Mouse (Mus musculus) kidney, postnatal 0 days (tissue): Measurements from ENCODE around the gene Bag3. TPM values are rescaled to one million over a fixed set of nuclear protein-coding genes. Genes with fewer than 3 reads are reported as not detected.
"Not testable (repeated sequence)": the region's sequence is repeated elsewhere in the genome, so short reads cannot be mapped to it uniquely, and the experiment has no call there.

ENCODE experiments used
- ATAC-seq: fragments of 200-750 bp; cut with Nextera tagmentation; replicated peaks from 2 replicates; pipeline ENCODE4 v1.8.0; 2017; ENCODE audit warnings: low read depth, moderate number of reproducible peaks, moderate TSS enrichment, moderate library complexity; ENCODE audit not compliant: low FRiP score
- DNase-seq: peaks from one replicate; pipeline ENCODE4 v3.0.0-alpha.2; 2016; ENCODE audit warnings: low spot score
- H3K27ac ChIP-seq: fragments of 300-500 bp; sonication (generic); 2 replicates; pipeline ENCODE4 v1.5.1; 2014; ENCODE audit warnings: mild to moderate bottlenecking
- H3K27me3 ChIP-seq: fragments of 300-500 bp; sonication (generic); 2 replicates; pipeline ENCODE4 v1.6.1; 2014; ENCODE audit warnings: low read length, mixed read lengths; ENCODE audit not compliant: insufficient read depth
- H3K36me3 ChIP-seq: fragments of 300-500 bp; sonication (generic); 2 replicates; pipeline ENCODE4 v1.6.1; 2014; ENCODE audit warnings: low read length, mixed read lengths; ENCODE audit not compliant: insufficient read depth
- H3K4me1 ChIP-seq: fragments of 300-500 bp; sonication (generic); replicated peaks from 2 replicates; pipeline ENCODE4 v1.6.1; 2014; ENCODE audit warnings: antibody characterized with exemption, low read length, mixed read lengths; ENCODE audit not compliant: insufficient read depth
- H3K4me2 ChIP-seq: fragments of 300-500 bp; sonication (generic); 2 replicates; pipeline ENCODE4 v1.6.1; 2014; ENCODE audit warnings: mild to moderate bottlenecking, low read length, moderate library complexity, mixed read lengths
- H3K4me3 ChIP-seq: fragments of 300-500 bp; sonication (generic); replicated peaks from 2 replicates; pipeline ENCODE4 v1.5.1; 2014; ENCODE audit warnings: low read depth, low read length
- H3K9ac ChIP-seq: fragments of 300-500 bp; sonication (generic); 2 replicates; pipeline ENCODE4 v1.6.1; 2014; ENCODE audit warnings: low read depth, low read length
- H3K9me3 ChIP-seq: fragments of 300-500 bp; sonication (generic); replicated peaks from 2 replicates; pipeline ENCODE4 v1.6.1; 2016; ENCODE audit warnings: low read length, inconsistent platforms, mixed read lengths
- CTCF ChIP-seq: IDR thresholded peaks from 2 replicates; pipeline ENCODE4 v1.5.1; 2016; ENCODE audit warnings: antibody characterized with exemption, low read depth, mild to moderate bottlenecking, moderate library complexity
- WGBS: fragments of 180-500 bp; shearing (Covaris S2); extraction: QIAGEN DNeasy Blood & Tissue Kit; methylation state at CpG from one replicate; pipeline ENCODE4 v1.1.7; 2014; 5-methylcytosine and 5-hydroxymethylcytosine counted together
- polyA plus RNA-seq: library from polyadenylated mRNA; unstranded; fragments of >200 nt; fragmentation: Nextera tagmentation; extraction: Ambion mirVana; gene quantifications from 2 replicates; pipeline ENCODE4 v1.2.1, GENCODE M21; 2015

Bag3 gene
- polyA plus RNA-seq, 1 experiment from 2014 or later = 15.1 TPM

GRCm38 (mm10) chr7:128569987-128570656 is 46.7 kb downstream of the Bag3 start:
- TF ChIP-seq CTCF = no peak
- Histone ChIP-seq H3K4me1 (no peaks in the 10 kb centered on the region), H3K9ac (no peak overlapping the region), H3K27me3 (no peaks in the 10 kb centered on the region), H3K4me2 (no peak overlapping the region), H3K9me3 (no peaks in the 10 kb centered on the region), H3K27ac (no peak overlapping the region), H3K4me3 (no peak overlapping the region), H3K36me3 (no peaks in the 10 kb centered on the region)
- no peak for ATAC-seq
- no peak for DNase-seq
- WGBS = 91% methylated on average over 8 of the region's 8 CpGs

GRCm38 (mm10) chr7:128570657-128571056 is 47.2 kb downstream of the Bag3 start:
- WGBS = 79% methylated on average over 7 of the region's 7 CpGs
- ATAC-seq, H3K9me3 ChIP-seq, H3K27ac ChIP-seq, H3K4me2 ChIP-seq, H3K36me3 ChIP-seq, DNase-seq, H3K27me3 ChIP-seq, H3K4me3 ChIP-seq, H3K9ac ChIP-seq, H3K4me1 ChIP-seq: not testable (repeated sequence)

- Histone ChIP-seq H3K4me2 (no peak overlapping the region), H3K9me3 (no peaks in the 10 kb centered on the region), H3K27me3 (no peaks in the 10 kb centered on the region), H3K36me3 (no peaks in the 10 kb centered on the region), H3K4me3 (no peak overlapping the region), H3K4me1 (no peaks in the 10 kb centered on the region), H3K27ac (no peak overlapping the region), H3K9ac (no peak overlapping the region)
- TF ChIP-seq CTCF = no peak
- ATAC-seq = no peak
- DNase-seq = no peak
- 61% methylated on average over 4 of the region's 4 CpGs for WGBS
These were observed 48.6 kb downstream of the Bag3 start for GRCm38 (mm10) chr7:128572030-128572429.

- ATAC-seq = no peak
These were observed 51.8 kb downstream of the Bag3 start for GRCm38 (mm10) chr7:128575211-128575610.

GRCm38 (mm10) chr7:128575794-128576193 is 52.4 kb downstream of the Bag3 start:
- no peak for ATAC-seq
- H3K4me3 ChIP-seq = no peak overlapping the region
- no peaks in the 10 kb centered on the region for H3K27me3 ChIP-seq
- H3K4me2 ChIP-seq = no peak overlapping the region
- H3K27ac ChIP-seq = no peak overlapping the region
- TF ChIP-seq CTCF = no peak
- H3K36me3 ChIP-seq = no peaks in the 10 kb centered on the region
- 41% methylated on average over 2 of the region's 2 CpGs for WGBS
- no peaks in the 10 kb centered on the region for H3K9me3 ChIP-seq
- no peaks in the 10 kb centered on the region for H3K4me1 ChIP-seq
- no peak for DNase-seq
- no peak overlapping the region for H3K9ac ChIP-seq

More at GRCm38 (mm10) chr7:128575211-128575610, 51.8 kb downstream of the Bag3 start:
- H3K27ac ChIP-seq = no peak overlapping the region
- no peaks in the 10 kb centered on the region for H3K4me1 ChIP-seq
- H3K27me3 ChIP-seq = no peaks in the 10 kb centered on the region
- DNase-seq = no peak
- no peak overlapping the region for H3K4me2 ChIP-seq
- H3K36me3 ChIP-seq = no peaks in the 10 kb centered on the region
- TF ChIP-seq CTCF = no peak
- H3K9me3 ChIP-seq = no peaks in the 10 kb centered on the region
- H3K9ac ChIP-seq = no peak overlapping the region
- 90% methylated on average over 5 of the region's 5 CpGs for WGBS
- no peak overlapping the region for H3K4me3 ChIP-seq

- WGBS = 23% methylated on average over 1 of the region's 1 CpGs
These were observed 54.2 kb downstream of the Bag3 start for GRCm38 (mm10) chr7:128577607-128578006.

More at GRCm38 (mm10) chr7:128577607-128578006, 54.2 kb downstream of the Bag3 start:
- Histone ChIP-seq H3K9ac (no peak overlapping the region), H3K36me3 (no peaks in the 10 kb centered on the region), H3K27ac (no peak overlapping the region), H3K9me3 (no peaks in the 10 kb centered on the region), H3K27me3 (no peaks in the 10 kb centered on the region), H3K4me3 (no peak overlapping the region), H3K4me2 (no peak overlapping the region), H3K4me1 (no peaks in the 10 kb centered on the region)
- TF ChIP-seq CTCF = no peak
- DNase-seq (no peak), ATAC-seq (no peak)
